Mouse (Mus musculus): ENCODE data around the gene Tcf7l1.

DNA sequence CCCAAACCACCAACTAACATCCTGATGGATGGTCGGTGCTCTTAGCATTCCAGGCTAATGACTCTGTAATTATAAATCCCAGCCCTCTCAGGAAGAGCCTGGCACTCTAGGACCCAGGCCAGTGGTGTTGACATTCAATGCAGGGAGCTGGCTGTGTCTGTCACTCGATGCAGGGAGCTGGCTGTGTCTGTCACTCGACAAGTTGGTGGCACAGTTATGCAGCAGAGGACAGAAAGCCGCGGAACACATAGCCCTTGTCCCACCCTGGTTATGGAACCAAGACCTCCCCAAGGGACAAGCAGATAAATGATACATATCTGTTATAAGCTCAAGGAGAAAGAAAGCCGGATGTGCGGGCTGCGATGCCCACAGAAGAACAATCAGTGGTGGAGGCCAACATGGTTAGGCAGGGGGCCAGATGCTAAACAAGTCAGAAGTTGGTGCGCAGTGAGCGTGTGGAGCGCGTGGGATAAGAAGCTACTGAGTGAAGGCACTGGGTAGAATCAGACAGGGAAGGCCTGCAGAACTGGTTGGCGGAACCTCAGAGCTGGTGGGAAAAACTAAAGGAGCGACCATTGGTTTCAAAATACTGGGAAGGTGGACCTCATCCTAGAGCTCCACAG, 33.7 kb downstream of the Tcf7l1 start:
- TF ChIP-seq CTCF (IDR thresholded peaks at IDR 0.05; ENCODE audit: borderline replicate concordance, insufficient read depth, low read depth, low read length) (no peak), POLR2A (IDR thresholded peaks at IDR 0.05; ENCODE audit: borderline replicate concordance, insufficient read depth, low read length) (no peak)

Data from cerebellum, adult 2 months (tissue).